Mouse (Mus musculus) cerebellum, postnatal 25 days (tissue): ENCODE measurements at regions not wholly inside any gene's neighbourhood (a gene's known extent, or its start where the extent isn't known, plus 50 kb on each side); places are given as distances from the start of the nearest gene placed in this dataset.

Source experiments
- DNase-seq, 2 experiments: peaks; one replicate each; pipeline ENCODE4 v3.0.0; 2021; ENCODE audit warnings: mixed read lengths in 2 of 2

GRCm38 (mm10) chr15:70982719-70983118 lies 2851.6 kb upstream of the Gm6569 start:
- DNase-seq = no peak

GRCm38 (mm10) chr15:70987973-70988570 lies 2846.3 kb upstream of the Gm6569 start:
- no peak for DNase-seq

GRCm38 (mm10) chr15:70993397-70993796 lies 2841.0 kb upstream of the Gm6569 start:
- DNase-seq = no peak

- DNase-seq = no peak
These were observed 2824.0 kb upstream of the Gm6569 start for GRCm38 (mm10) chr15:71010362-71010761.

- no peak for DNase-seq
These were observed 2823.6 kb upstream of the Gm6569 start for GRCm38 (mm10) chr15:71010773-71011172.

- no peak for DNase-seq
These were observed 2780.0 kb upstream of the Gm6569 start for GRCm38 (mm10) chr15:71054251-71054852.

GRCm38 (mm10) chr15:71086367-71086997 lies 2747.9 kb upstream of the Gm6569 start:
- DNase-seq = no peak

- DNase-seq = peak in 1 of 2 experiments; percentile 1
These were observed 2735.2 kb upstream of the Gm6569 start for GRCm38 (mm10) chr15:71099111-71099510.

GRCm38 (mm10) chr15:71129802-71130201 lies 2704.6 kb upstream of the Gm6569 start:
- DNase-seq = no peak

- DNase-seq = no peak
These were observed 2676.7 kb upstream of the Gm6569 start for GRCm38 (mm10) chr15:71157680-71158079.

GRCm38 (mm10) chr15:71162097-71162496 lies 2672.3 kb upstream of the Gm6569 start:
- no peak for DNase-seq

- peak; percentile 12 to 38 for DNase-seq
These were observed 2639.2 kb upstream of the Gm6569 start for GRCm38 (mm10) chr15:71195011-71195739.

GRCm38 (mm10) chr15:71240647-71241351 lies 2593.6 kb upstream of the Gm6569 start:
- DNase-seq = peak; percentile 76 to 89

- DNase-seq = peak; percentile 34 to 40
These were observed 2590.8 kb upstream of the Gm6569 start for GRCm38 (mm10) chr15:71243539-71243938.

GRCm38 (mm10) chr15:71275876-71276565 lies 2558.3 kb upstream of the Gm6569 start:
- DNase-seq = no peak

- DNase-seq = no peak
These were observed 2557.8 kb upstream of the Gm6569 start for GRCm38 (mm10) chr15:71276566-71276912.

GRCm38 (mm10) chr15:71277388-71277787 lies 2557.0 kb upstream of the Gm6569 start:
- no peak for DNase-seq

- DNase-seq = no peak
These were observed 2550.6 kb upstream of the Gm6569 start for GRCm38 (mm10) chr15:71283775-71284174.

GRCm38 (mm10) chr15:71302541-71302940 lies 2531.8 kb upstream of the Gm6569 start:
- DNase-seq = no peak

GRCm38 (mm10) chr15:71310230-71310629 lies 2524.1 kb upstream of the Gm6569 start:
- DNase-seq = peak in 1 of 2 experiments; percentile 1

GRCm38 (mm10) chr15:71326596-71326995 lies 2507.8 kb upstream of the Gm6569 start:
- no peak for DNase-seq

GRCm38 (mm10) chr15:71358189-71358790 lies 2476.1 kb upstream of the Gm6569 start:
- no peak for DNase-seq
